Mouse (Mus musculus) natural killer cell, adult 2 months (primary cell): ENCODE results near the gene Olfr1336.
"Not testable (repeated sequence)": the region's sequence is repeated elsewhere in the genome, so short reads cannot be mapped to it uniquely, and the experiment has no call there.

Experiments used
- DNase-seq, 2 experiments: peaks; one replicate each; pipeline ENCODE4 v3.0.0; 2022; ENCODE audit warnings: low spot score in 2 of 2

Gene Olfr1336

DNA sequence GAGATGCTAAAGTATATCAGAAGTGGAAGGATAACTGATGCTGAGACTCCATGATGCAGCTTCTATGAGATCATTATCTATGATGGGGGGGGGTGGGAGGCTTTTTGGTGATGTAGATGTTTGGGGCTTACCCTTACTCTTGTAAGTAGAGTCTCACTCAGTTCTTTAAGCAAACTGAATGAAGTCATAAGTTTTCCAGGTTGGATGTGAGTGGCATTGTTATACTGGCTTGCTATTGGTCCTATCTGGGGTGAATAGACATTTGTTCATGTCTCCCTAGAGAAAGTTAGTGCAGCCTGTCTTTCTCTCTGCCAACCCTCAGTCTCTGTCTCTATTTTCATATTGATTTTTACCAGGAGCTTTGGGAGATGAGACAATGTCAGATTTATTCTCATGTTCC is at the start of gene Olfr1336:
Gene Olfr1336 (plus strand): TSS at position 301 of the 400 bp plus-strand sequence.
- no peak for DNase-seq

DNA sequence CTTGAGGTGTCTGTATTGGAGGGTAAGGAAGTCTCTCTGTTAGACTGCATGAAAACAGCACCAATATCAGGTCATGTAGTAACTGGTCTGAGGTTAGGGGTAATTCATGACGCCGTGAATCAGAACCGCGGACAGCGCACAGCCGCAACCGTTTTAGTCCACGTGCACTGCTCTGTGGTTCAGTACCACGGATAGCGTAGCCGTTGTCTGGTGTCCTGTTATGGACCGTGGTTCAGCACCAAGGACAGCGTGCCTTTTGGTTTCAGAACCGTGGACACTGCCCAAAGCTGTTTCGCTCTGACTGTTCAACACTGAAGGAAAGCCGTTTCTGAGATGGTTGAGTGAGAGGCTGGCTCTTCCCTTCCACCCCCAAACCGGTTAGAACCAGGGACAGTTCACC is 45.9 kb upstream of the Olfr1336 start, which contains the start of gene Gm20715:
Gene Gm20715 (plus strand): TSS at position 235 of the 400 bp plus-strand sequence.
- peak; percentile 70 to 74 for DNase-seq

DNA sequence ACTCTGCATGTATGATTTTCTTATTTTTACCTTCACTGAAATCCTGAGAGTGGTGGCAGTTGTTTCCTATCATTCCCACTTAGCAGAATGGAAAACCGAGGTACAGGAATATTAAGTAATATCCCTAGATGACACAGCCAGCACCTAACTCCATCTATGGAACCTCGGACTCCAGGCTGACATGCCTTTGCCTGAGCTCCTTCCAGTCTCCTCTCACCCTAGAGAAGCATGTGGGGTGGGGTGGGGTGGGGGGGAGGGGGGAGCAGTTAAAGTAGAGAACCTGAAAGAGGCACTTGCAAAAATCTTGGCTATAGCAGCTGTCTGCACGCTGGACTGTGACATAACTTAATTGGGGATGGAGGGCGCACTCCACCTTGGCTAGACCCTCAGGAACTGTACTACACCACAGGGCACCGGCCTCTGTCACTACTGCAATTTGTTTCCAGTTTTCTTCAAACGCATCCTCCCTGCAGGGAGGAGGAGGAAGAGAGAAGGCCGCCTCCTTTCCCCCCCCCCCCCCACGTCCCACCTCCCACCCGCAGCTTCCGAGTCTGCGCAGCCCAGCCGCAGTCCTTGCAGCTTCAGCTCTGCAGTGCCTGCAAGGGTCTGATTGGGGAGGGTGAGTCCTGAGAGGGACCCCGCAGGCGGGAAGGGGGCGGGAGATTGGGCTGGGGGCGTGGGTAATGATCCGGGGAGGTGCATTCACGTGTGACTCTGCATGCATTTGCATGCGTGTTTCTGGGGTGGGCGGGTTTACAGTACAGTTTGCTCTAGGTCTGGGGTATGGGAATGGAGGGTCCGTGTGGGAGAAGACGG is 41.1 kb upstream of the Olfr1336 start:
- no peak for DNase-seq

DNA sequence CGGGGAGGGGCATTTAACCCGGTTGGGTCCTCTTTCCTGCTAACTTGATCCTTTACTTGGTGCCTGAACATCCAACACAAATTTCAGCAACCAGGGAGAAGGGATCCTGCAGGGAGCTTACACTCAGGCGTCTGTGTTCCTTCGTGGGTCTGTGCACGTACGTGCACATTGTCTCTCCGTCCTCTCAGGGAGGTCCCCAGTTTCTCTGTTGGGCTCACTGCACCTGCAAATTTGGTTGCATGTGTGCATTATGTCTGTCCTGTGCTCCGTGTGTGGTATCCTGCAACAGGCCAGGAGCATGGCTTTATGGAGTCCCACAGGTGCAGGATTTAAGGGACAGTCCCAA is 40.6 kb upstream of the Olfr1336 start:
- no peak for DNase-seq

DNA sequence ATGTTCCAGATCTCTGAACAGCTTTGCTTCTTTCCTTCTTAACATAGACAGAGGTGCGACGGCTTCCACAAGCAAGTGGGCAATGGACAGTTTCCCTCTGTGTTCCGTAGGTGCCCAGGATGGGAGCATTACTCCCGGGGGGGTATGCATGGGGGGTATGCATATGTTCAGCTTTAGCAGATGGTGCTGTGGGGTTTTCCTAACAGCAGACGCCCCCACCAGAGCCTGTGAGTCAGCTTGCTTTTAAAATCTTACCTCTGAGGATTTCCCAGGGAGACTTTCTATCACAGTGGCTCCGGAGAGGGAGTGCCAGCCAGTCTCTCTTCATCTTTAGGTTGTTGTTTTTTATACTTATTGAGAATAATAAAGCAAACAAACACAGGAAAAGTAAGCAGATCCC is 36.1 kb upstream of the Olfr1336 start:
- DNase-seq: no peak

DNA sequence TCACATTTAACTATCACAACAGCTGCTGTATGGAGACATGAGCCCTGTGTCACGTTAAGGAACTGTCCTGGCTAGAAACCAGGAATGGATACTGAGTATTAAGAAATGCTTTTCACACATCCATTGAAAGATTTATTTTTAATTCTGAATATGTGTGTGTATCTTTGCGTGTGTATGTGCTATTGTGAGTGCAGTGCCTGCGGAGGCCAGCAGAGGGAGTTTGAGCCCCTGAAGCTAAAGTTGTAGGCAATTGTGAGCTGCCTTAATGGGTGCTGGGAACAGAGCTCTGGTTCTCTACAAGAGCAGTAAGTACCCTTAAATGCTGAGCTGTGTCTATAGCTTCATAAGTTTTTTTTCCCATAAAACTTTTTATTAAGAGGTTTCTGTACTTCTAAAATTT is 26.6 kb upstream of the Olfr1336 start:
- DNase-seq: no peak

DNA sequence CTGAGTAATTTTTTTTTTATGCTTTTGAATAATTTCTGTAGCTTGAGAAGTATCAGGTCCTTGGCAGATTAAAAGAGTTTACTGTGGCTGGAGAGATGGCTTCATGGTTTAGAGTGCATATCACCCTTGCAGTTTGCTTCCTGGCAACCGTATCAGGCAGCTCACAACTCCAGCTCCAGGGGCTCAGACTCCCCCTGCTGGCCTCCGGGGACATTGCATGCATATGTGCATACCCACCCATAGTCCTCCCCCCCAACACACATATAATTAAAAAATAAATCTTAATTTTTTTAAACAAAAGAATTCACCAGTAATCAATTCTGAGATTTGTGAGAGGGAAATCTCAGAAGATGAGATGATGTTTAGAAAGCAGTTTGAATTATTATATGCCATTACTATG is 25.6 kb upstream of the Olfr1336 start:
- DNase-seq: peak; percentile 2 to 24

DNA sequence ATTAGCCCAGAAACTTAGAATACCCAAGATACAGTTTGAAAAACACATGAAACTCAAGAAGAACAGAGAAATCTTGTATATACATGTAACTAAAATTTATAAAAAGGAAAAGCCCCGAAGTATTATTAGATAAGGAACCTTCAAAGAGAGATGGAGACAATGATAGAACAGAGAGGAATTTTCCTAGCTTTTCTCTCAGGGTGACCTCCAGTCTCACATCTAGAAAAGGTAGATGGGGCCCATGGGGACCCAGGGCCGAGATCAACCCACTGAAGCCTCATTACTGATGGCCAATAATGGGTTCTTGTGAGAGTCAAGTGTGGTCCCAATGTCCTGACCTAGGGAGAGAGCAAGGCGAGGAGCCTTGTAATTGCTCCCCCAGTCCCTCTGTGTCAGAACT is 17.6 kb upstream of the Olfr1336 start, which contains the start of gene Olfr1344:
Gene Olfr1344 (plus strand): TSS at position 301 of the 400 bp plus-strand sequence.
- no peak for DNase-seq

DNA sequence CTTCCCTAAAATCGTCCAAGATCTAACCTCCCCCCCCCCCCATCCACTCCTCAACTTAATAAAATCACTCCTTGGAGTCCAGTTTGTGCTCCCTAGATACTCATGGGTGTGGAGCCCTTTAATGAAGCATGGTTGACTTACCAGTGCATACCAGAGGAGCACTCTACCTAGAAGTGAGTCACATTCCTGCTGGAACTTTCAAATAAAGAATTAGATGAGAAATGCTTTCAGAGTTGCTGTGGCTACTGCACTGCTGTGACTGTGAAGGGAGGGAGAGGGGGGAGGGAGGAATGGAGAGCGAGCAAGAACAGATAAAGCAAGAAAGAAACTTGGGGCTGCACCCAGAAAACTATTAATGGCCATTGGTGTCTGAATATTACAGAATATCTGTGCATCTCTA is 14.8 kb upstream of the Olfr1336 start:
- no peak for DNase-seq

DNA sequence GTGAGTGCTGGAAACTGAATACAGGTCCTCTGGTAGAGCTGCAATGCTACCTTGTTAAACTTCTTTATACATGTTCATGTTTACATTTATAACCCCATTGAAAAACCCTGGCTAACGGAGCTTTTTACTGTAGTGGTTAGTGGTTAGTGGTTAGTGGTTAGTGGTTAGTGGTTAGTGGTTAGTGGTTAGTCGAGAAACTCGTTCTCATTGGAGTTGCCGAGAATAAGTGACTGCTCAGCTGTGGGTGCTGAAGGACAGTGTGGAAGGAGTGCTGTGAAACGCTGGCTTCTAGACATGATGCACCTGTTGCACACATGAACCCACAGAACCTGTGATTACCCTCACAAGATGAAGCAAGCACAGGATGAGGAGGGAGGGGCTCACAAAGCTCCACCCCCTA is 8.2 kb upstream of the Olfr1336 start:
- no peak for DNase-seq

DNA sequence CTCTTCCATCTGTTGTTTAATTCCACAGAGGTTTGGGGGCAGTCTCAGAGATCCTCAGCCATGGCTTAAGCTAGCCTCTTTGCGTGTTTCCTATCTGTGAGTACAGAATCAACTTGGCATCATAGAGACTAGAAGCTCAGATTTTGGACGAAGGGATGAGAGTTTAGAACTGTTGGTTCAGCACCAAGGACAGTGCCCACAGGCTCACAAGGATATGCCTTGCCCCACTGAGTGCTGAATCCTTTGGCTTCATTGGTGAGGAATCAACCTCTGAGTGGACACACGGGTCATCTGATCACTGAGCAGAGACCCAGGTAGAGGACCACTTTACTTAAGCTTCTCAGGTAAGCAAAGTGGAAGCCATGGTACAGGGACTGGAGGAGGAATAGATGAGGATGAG is 431 bp downstream of the Olfr1336 start:
- no peak for DNase-seq

DNA sequence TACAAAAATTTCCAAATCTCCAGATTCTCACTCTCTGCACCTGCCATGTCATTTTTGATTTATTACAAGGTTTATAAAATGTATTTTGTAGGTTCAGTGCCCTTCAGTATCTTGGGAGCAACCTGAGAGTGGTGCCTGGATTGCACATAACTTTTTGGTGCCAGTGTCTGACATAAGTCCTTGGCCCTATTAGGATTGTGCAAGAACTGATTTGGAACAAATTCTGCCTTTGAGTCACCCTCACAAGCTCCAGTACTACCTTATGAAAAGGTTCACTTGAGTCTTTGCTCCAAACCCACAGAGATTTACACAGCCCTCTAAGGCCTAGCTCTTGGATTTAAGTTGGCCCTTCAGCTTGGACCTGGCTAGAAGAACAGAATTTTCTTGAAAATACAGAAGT is 11.0 kb downstream of the Olfr1336 start, which contains the start of gene Olfr1346:
Gene Olfr1346 (plus strand): TSS at position 151 of the 400 bp plus-strand sequence.
- no peak for DNase-seq

DNA sequence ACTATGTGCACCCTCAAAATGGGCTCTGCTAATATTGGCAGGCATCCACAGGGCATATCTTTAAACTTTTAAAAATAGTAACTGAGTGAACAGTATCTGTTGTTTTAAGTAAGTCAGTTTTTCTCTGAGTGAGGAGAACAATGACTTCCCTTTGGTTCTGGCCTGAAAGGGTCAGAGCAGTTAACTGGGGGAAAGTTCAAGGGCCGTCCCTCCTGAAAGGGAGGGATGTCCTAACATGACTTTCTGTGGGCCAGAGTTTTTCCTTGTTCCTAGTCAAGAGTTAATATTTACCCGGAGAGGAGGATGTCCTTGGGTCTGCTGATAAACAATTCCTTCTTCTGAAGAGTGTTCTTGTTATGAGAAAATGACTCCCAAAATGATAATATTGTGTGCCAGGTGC is 21.7 kb downstream of the Olfr1336 start:
- not testable (repeated sequence) for DNase-seq

DNA sequence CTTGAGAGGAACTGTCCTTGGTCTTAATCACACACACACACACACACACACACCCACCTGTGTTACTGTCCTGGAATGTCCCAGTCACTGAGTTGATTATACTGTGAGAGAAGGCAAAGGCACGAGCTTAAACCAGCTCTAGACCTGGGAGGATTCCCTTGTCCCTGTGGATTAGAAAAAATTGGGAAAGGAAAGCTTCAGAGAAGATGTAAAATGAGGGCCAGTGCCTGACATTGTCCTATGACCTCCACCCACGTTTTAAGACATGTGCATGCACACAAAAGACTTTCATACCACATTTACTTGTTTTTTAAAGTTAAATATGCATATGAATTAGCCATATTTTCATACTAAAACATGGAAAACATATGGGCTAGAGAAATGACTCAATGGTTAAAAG is 30.9 kb downstream of the Olfr1336 start, which contains the start of gene Olfr5:
Gene Olfr5 (minus strand): TSS at position 101 of the 400 bp plus-strand sequence.
- no peak for DNase-seq

DNA sequence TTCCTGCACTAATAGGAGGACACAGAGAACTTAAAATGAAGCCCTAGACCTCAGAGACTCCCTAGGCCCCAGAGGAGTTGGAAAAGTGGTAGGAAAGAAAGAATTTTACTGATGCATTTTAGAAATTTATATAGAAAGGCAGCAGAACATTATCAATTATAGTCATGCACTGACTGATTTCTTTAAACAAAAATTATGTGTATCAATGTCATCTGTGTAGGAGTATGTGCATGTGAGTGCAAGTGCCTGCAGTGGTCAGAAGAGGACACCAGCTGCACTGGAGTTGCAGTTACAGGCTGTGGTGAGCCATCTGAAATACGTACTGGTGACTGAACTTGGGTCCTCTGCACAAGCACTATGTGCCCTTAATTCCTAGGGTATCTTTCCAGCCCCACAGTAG is 43.7 kb downstream of the Olfr1336 start, which contains the start of gene Olfr1347:
Gene Olfr1347 (minus strand): TSS at position 101 of the 400 bp plus-strand sequence.
- DNase-seq: no peak

DNA sequence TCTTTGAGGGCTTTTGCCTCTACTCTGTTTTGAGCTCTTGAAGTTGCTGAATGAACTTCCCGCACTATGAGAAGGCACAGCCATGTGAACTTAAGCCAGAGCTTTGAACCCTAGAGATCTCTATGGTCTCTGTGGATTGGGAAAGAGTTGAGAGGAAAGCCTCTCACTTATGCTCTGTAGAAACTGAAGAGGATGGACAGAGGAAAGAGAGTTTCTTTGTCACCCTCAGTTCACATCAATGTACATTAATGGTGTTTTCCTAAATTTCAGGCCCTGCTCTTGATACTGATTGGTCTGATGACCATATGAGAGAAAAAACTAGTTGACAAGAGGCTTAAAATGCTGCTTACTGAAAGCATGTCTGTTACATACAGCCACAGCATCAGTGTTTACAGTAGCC is 52.7 kb downstream of the Olfr1336 start, which contains the start of gene Olfr1348:
Gene Olfr1348 (minus strand): TSS at position 101 of the 400 bp plus-strand sequence.
- DNase-seq: no peak
